Mouse (Mus musculus): ENCODE data around the gene Ccdc8. TPM values are rescaled to one million over a fixed set of nuclear protein-coding genes. Genes with fewer than 3 reads are reported as not detected.

Ccdc8 gene
- total RNA-seq, 2 experiments from 2014 or later, result 2.2 to 2.5 TPM

- no peak for DNase-seq (ENCODE audit: extremely low spot score in 1 of 2, low spot score in 1 of 2)
Measured at GRCm38 (mm10) chr7:17007300-17007699, 14.8 kb downstream of the Ccdc8 start.

DNA sequence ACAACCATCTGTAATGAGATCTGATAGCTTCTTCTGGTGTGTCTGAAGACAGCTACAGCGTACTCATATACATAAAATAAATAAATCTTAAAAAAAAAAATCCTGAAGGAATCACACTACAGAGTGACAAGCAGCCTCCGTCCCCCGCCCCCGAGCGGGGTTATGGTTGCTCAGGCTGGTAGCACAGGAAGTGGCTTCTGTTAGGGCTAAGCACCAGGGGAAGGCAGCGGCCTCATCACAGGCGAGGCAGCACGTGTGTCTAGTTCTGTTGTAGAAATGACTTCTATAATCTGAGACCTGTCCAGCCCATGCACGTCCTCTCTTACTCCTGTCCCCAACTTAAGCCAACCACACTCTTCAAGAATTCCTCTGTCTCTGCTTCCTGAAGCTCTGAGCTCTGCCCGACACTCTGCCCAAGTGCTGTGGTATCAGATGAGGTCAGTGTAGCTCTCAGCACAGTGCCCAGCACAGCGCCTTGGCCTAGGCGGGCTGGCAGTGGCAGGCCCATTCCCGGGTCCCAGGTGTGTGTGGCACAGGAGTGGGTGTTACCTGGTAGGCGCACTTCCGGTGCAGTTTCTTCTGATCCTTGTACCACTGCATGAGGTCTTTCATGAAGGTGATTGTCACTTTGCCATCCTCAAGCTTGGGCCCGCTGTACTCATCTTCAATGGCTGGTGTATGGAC, 17.0 kb downstream of the Ccdc8 start:
- DNase-seq (ENCODE audit: extremely low spot score in 1 of 2, low spot score in 1 of 2), result no peak

- no peak for DNase-seq (ENCODE audit: extremely low spot score in 1 of 2, low spot score in 1 of 2)
Measured at GRCm38 (mm10) chr7:17010010-17010347, 17.5 kb downstream of the Ccdc8 start.

- no peak for DNase-seq (ENCODE audit: extremely low spot score in 1 of 2, low spot score in 1 of 2)
Measured at GRCm38 (mm10) chr7:17011909-17012590, 19.5 kb downstream of the Ccdc8 start.

DNA sequence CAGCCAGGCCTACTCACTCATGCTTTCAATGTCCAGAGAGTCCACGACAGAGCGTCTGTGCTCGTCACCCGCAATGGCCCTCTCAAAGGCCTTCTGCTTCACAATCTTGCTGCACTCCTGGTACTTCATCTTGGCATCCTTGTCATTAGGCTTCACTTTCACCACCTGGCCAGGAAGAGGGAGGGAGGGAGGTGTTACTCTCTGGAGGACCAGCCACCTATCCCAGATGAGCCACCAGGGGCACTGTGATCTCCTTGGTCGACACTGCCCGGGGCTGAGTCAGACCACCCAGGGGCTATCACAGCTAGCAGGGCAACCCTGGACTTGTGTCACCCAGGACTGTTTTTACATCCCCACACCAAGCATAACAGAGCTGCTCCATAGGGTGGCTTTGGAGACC, 22.9 kb downstream of the Ccdc8 start:
- DNase-seq (ENCODE audit: extremely low spot score in 1 of 2, low spot score in 1 of 2), result no peak

DNA sequence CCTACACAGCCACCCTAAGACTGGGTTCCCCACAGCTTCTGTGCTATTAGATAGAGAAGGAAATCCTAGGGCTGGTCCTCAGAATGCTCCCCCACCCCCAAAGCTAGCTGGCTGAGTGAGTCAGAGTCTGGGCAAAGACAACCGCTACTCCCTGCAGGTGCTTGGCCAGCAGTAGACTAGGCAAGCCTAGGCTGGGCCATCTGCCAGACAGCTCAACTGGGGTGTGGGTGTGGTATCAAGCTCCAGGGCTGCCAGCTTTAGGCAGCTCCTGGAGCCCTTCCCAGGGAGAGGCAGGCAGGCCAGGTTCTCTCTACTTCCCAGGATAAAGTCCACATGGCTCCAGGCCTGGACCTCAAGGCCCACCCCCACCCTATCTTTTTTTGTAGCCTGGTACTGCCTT, 24.5 kb downstream of the Ccdc8 start:
- peak; percentile 74 to 85 for DNase-seq (ENCODE audit: extremely low spot score in 1 of 2, low spot score in 1 of 2)

- DNase-seq (ENCODE audit: extremely low spot score in 1 of 2, low spot score in 1 of 2), result no peak
Measured at GRCm38 (mm10) chr7:17017921-17018320, 25.4 kb downstream of the Ccdc8 start.

GRCm38 (mm10) chr7:17019426-17020166, 27.1 kb downstream of the Ccdc8 start:
- DNase-seq (ENCODE audit: extremely low spot score in 1 of 2, low spot score in 1 of 2), result no peak

GRCm38 (mm10) chr7:17022176-17022575, 29.7 kb downstream of the Ccdc8 start:
- no peak for DNase-seq (ENCODE audit: extremely low spot score in 1 of 2, low spot score in 1 of 2)

- DNase-seq (ENCODE audit: extremely low spot score in 1 of 2, low spot score in 1 of 2), result no peak
Measured at GRCm38 (mm10) chr7:17023701-17024100, 31.2 kb downstream of the Ccdc8 start.

GRCm38 (mm10) chr7:17024141-17024540, 31.6 kb downstream of the Ccdc8 start:
- DNase-seq (ENCODE audit: extremely low spot score in 1 of 2, low spot score in 1 of 2), result no peak

DNA sequence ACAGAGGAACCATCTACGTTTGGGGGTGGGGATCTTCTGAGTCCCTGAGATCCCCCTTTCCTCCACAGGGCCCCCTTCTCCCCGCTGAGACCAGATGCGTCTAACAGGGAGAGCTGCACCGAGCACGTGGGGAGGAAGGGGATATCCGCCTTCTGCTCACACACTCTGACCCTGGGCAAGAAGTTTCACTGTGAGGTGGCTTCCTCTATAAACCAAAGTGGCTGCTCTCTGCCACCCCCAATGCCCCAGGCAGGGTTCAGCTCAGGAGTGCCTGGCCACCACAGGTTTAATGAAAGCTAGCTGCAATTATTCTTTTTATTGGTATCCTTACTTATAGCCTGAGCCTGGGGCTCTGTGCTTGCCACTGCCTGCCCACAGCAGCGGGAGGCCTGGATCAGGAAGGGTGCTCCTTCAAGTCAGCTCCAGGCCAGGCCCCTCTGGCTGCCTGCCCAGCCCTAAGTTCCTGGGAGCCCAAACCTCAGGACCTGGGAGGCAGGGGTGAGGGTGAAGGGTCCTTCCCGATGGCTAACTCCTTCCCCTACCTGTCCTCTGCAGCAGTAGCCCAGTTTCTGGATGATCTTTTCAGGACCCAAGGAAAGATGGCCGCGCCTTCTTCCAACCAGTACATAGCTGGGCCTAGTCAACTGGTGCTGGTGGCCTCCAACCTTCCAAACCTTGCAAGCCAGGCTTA, 32.5 kb downstream of the Ccdc8 start:
- no peak for DNase-seq (ENCODE audit: extremely low spot score in 1 of 2, low spot score in 1 of 2)

DNA sequence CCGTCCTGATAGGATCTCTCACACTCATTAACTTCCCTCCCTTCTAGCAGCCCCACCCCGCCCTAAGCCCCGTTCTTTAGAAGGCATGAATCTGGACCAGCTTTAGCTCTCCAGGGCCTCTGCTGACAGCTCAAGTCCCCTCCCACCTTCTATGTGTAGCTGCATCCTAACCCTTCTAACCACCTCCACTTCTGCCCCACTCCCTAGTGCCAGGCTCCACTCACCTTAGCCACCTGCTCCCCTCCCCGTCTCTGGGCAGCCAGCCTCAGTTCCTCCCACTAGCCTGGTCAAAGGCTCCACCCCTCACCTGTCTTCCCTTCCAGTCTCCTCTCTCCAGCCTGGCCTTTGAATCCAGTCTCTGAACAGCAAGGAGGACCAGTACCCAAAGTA, 33.0 kb downstream of the Ccdc8 start:
- no peak for DNase-seq (ENCODE audit: extremely low spot score in 1 of 2, low spot score in 1 of 2)

- no peak for DNase-seq (ENCODE audit: extremely low spot score in 1 of 2, low spot score in 1 of 2)
Measured at GRCm38 (mm10) chr7:17025896-17026622, 33.6 kb downstream of the Ccdc8 start.

- no peak for DNase-seq (ENCODE audit: extremely low spot score in 1 of 2, low spot score in 1 of 2)
Measured at GRCm38 (mm10) chr7:17026710-17027587, 34.4 kb downstream of the Ccdc8 start.

DNA sequence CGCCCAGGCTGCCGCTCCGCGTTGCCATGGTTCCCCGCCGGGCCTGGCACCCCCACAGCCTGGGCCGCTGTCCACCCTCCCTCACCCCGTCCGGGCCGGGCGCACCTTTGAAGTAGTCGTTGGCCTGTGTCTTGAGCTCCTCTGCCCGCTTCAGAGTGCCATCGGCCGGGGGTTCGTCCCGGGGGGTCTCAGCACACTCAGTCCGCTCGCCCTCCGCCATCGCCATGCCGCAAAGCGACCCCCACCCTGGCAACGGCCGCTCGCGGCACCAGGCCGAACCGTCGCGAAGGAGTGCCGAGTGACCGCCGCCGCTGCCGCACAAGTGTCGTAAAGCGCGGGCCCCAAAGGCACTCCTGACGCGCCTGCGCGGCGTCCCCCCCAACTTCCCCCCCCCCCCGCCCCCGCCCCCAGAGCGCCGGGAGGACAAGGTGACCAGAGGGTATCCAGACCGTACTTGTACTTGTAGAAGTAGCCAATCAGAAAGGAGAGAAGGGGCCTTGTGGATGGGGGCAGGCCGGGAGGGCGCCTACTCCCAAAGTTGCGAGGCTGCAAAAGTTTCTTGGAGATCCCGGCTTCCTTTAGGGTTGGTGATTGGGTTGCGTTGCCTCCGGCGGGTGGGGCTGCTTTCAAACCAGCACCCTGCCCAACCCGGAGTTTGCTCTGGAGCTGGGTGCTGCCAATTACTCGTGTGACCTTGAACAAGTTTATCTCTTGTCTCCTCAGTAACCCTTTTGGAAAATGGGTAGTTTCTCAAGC, 35.3 kb downstream of the Ccdc8 start, which contains the start of gene Ppp5c:
TSS of gene Ppp5c (minus strand) at position 337 of the 756 bp plus-strand sequence.
- DNase-seq (ENCODE audit: extremely low spot score in 1 of 2, low spot score in 1 of 2), result peak; percentile 77 to 84

DNA sequence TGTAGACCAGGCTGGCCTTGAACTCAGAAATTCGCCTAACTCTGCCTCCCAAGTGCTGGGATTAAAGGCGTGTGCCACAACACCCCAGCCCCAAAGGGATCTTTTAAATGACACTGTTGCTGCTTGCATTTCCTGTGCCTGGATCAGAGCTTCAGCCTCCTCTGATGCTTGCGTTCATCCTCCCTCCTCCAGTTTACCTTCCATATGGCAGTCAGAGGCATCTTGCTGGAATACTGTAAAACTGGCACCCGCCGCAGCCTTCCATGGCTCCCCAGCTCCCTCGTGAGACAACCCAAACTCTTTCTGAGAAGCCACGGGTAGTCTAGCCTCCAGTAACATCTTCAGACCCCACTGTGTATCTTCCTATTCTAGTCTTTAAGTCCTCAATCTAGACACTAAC, 36.4 kb downstream of the Ccdc8 start:
- DNase-seq (ENCODE audit: extremely low spot score in 1 of 2, low spot score in 1 of 2), result no peak

DNA sequence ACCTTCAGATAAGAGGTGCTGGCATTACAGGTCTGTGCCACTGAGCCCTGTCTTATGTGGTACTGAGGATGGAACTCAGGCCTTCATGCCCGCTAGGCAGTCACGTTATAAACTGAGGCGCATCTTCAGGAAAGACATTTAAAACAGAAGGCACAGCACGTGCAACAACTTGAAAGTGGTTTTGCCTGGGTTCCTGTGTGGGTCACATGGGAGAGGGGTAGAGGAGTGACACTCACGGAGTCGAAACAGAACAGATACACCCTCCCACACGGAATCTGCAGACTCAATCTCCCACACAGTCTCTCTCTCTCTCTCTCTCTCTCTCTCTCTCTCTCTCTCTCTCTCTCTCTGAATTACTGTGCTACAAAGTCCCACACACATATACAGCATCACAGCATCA, 37.7 kb downstream of the Ccdc8 start:
- no peak for DNase-seq (ENCODE audit: extremely low spot score in 1 of 2, low spot score in 1 of 2)

All from layer of hippocampus, postnatal 25 days (tissue).